Mouse (Mus musculus) adrenal gland, adult 2 months (tissue): ENCODE measurements around the gene Uchl4. TPM values are rescaled to one million over a fixed set of nuclear protein-coding genes. Genes with fewer than 3 reads are reported as not detected.
"Not testable (repeated sequence)": the region's sequence is repeated elsewhere in the genome, so short reads cannot be mapped to it uniquely, and the experiment has no call there.

Source experiments
- DNase-seq: peaks from one replicate; pipeline ENCODE4 v3.0.0; 2021
- polyA plus RNA-seq: library from polyadenylated mRNA; depleted of rRNA; stranded (reverse); fragments of >200 nt; gene quantifications from 2 replicates; pipeline ENCODE4 v1.2.3, GENCODE M21; 2012
- total RNA-seq, 2 experiments: library from RNA; stranded (reverse); gene quantifications; 2 replicates each; pipeline ENCODE4 v1.2.3; 2021

Gene Uchl4
- total and polyA plus RNA-seq, 3 experiments, result 1.8 to 2.2 TPM; not detected in 1

DNA sequence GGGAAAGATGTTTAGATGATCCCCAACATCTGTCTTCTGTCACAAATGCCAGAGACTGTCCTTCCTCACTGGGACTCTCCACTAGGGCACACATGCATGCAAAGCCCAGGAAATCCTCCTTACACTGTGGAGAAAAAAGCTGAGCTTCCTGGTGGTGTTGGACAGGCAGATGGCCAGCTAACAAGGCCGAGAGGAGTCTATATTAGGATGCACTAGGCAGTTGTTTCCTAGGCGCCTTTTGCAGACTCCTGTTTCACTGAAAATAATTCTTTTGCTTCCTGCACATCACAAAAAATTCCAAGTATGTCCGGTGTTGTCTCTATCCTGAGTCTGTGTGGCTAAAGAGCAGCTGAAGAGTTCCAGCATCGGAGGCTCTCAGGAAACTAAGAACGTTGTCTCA lies 3.8 kb upstream of the Uchl4 start:
- no peak for DNase-seq

- no peak for DNase-seq
These were observed 3.3 kb upstream of the Uchl4 start for GRCm38 (mm10) chr9:64231674-64232073.

DNA sequence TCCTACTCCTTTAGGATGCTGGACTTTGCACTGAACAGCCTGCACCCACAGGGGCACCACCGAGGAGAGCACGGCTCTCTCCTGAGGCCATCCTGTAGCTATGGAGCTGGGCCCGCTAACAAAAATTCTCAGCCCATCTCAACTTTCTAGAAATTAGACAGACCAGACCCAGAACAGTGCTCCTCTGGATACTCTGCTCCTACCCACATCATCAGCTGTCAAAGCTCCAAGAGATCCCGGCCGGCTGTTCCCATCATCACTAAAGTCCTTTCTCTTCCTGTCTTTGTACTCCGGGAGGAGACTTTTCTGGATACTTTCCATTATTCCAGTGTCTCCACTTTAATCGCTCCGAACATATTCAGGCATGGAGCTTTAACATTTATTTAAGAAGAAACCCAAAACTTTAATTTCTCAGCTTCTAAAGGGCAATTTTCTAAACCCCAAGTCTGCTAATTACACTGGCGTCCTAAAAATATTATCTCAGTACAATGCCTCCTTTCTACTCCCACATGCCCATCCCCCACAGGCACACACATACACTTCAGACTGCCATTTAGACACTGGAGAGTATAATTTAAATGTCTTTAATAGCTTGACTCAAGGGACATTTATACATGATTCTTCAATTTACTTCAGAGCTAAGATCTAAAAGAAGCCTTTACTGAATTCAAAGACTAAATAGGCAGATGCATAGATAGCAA lies 2.6 kb upstream of the Uchl4 start:
- no peak for DNase-seq

DNA sequence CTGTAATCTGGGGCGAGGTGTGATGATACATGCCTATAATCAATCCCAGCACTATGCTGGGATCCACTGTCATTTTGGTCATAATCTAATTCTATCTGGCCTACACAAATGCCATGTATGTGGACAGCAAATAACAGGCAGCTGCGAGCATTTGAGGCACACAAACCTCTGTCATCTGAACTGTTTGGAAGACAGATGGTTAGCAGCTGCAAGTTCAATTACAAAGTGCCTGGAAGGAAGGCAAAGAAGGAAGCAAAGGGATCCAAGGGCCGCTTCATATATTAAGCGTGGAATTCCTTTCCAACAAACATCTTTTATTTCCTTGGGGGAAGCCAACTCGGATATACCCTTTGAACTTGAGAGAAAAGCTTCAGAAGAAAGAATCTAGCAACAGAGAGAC lies 1.3 kb upstream of the Uchl4 start:
- DNase-seq, result no peak

DNA sequence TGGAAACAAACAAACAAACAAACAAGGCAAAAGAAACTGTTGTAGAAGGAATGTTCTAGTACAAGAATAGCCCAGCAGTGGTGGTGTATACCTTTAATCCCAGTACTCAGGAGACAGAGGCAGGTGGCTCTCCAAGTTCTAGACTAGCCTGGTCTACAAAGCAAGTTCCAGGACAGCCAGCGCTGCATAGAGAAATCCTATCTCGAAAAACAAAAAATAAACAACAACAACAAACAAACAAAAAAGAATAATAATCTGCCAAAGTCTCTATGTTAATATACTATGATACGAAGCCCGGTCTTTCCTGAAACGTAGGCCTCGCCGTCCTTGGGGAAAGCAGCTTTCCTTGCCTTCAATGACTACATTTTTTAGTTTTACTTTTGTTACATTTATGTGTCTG lies 1.1 kb downstream of the Uchl4 start:
- no peak for DNase-seq

- DNase-seq, result no peak
These were observed 5.1 kb downstream of the Uchl4 start for GRCm38 (mm10) chr9:64240116-64240515.

DNA sequence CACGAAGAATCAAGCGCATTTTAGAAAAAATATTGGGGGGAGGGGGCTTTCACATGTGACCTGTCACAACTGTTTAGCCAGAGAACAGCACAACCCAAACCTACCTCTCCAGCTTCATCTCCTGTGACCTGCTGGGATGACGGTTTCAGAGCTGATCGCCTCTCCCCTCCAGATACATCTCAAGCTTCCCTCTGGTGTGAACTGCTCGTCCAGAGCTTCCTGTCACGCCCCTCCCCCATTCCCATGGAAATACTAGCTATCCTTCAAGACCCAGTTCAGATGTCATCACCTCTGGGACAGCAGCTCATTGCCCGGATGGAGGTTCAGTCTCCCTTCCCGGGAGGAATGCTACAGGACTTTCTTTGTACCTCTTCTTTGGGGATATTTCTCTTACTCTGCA lies 5.7 kb downstream of the Uchl4 start:
- no peak for DNase-seq

GRCm38 (mm10) chr9:64242381-64242831 lies 7.4 kb downstream of the Uchl4 start:
- no peak for DNase-seq

GRCm38 (mm10) chr9:64249371-64249770 lies 14.4 kb downstream of the Uchl4 start:
- no peak for DNase-seq

- no peak for DNase-seq
These were observed 15.2 kb downstream of the Uchl4 start for GRCm38 (mm10) chr9:64250111-64250730.

- no peak for DNase-seq
These were observed 17.6 kb downstream of the Uchl4 start for GRCm38 (mm10) chr9:64252591-64253020.

DNA sequence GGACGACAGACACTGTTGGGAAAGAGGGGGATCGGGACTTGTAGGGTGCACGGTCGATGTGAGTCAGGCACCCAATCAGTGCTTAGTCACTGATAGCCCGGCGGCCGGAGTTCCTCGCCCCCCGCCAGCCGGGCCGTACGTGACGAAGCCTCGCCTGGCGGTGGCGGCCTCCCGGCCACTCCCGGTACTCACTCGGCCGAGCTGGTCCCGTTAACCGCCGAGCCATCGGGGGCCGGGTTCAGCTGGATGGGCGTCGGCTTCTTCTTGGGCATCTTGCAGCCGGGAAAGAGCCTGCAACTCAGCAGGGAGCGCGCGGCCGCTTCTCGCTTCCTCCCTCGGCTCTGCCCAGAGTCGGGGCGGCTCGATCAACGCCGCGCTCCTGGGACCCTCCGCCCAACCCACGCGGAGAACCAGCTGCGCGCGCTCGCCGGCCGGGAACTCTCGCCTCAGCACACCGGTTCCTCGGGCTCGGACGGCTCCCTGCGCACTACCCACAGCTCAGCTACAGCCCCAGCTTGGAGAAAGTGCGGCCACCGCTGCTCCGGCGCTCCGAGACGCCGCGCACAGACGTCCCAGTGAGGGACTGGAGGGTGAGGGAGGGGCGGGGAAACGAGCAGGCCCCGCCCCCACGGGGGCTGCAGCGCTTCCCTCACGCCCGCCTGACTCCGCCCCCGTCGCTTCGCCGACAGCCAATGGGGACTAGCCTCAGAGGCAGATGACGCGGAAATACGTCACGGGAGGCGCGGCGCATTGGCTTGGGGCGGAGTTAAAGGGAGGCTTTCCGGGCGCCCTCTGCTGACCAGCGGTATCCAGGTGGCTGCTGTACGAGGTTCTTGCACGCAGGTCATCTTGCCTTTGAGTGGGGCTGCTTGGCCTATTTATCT lies 18.3 kb downstream of the Uchl4 start, which contains the start of gene Map2k1:
Gene Map2k1 (minus strand): TSS at position 611 of the 884 bp plus-strand sequence.
- peak; percentile 100 for DNase-seq

DNA sequence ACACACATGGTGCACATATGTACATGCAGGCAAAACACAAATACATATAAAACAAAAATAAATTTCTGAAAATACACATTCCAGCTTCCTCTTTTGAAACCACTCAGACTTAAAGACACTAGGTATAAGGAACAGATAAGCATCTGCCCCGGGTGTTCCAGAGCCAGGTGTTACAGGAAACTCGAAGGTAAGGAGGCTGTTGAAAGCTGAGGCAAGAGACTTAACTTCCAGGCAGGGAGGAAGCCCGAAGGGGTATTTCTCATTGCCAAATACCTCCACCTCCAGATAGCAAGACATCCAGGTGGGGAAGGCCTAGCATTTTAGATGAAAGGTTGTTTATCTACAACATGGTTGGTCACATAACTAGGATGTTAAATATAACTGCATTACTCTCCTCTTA lies 20.4 kb downstream of the Uchl4 start:
- DNase-seq, result no peak

GRCm38 (mm10) chr9:64256204-64256603 lies 21.2 kb downstream of the Uchl4 start:
- no peak for DNase-seq

DNA sequence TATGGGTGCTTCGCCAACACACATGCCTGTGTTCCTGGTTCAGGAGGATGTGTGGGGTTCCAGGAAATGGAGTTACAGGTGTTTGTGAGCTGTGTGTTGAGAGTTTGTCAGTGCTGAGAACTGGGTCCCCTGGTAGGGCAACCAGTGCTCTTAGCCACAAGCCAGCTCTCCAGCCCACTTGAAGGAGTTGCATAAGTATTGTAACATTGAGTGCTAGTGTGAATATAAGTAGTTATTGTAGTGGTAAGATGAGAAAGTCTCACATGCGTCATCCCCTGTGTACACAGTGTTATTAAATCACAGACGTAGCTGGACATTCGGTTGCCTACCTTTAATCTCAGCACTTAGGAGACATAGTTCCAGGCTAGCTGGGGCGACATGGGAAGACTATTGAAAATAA lies 24.9 kb downstream of the Uchl4 start:
- no peak for DNase-seq

DNA sequence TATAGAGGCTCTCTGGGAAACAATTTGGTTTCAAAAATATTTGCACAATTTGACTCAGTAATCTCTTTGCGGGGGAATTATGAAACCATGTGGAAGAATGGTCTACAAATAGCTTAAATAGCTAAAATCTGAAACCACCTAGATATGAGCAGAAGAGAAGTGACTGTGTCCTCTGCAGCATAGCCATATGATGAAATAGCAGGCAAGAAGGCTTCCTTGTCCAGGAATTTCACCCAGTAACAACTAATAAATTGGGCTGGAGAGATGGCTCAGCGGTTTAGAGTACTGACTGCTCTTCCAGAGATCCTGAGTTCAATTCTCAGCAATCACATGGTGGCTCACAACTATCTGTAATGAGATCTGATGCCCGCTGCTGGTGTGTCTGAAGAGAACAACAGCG lies 26.0 kb downstream of the Uchl4 start:
- DNase-seq, result no peak

DNA sequence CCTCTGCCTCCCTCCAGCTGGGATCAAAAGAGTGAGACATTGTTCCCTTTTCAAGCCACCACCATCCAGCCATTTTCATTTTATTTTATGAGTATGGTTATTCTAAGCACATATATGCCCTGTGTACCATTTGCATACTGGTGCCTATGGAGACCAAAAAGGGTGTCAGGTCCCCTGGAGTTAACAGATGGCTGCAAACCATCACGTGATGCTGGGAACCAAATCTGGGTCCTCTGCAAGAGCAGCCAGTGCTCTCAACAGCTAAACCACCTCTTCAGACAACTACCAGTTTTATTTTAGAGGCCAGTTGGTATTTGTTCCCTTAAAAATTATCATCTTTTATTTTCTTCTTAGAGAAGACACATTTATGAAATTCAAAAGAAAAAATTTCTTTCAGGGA lies 29.8 kb downstream of the Uchl4 start:
- DNase-seq, result no peak

DNA sequence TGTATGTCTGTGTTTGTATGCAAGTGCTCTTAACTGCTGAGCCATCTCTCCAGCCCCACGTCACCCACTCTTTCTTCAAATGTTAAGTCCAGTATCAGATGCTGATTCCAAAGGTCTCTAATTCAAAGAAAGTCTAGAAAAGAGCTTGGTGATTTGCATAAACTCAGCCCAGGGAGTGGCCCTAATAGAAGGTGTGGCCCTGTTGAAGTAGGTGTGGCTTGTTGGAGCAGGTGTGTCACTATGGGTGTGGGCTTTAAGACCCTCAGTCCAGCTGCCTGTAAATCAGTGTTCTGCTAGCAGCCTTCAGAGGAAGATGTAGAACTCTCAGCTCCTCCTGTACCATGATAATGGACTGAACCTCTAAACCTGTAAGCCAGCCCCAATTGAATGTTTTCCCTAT lies 32.2 kb downstream of the Uchl4 start:
- no peak for DNase-seq

- DNase-seq, result no peak
These were observed 33.2 kb downstream of the Uchl4 start for GRCm38 (mm10) chr9:64268196-64268595.

DNA sequence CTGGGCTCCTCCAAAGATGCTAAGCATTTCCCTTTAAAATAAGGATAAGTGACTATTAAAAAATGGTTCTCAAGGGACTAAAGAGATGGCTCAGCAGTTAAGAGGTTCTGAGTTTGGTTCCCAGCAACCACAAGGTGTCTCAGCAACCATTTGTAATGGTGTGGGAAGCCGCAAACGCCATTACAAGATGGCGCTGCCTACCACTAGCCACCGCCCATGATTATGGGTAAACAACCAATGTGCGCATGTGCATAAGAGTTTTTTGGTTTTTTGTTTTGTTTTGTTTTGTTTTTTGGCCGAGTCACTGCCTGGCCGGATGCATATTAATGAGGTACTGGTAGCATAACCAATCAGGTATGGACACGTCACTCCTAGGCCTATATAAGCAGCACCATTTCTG lies 33.8 kb downstream of the Uchl4 start:
- DNase-seq, result not testable (repeated sequence)

- no peak for DNase-seq
These were observed 36.2 kb downstream of the Uchl4 start for GRCm38 (mm10) chr9:64271249-64271648.

- DNase-seq, result peak; percentile 24
These were observed 37.6 kb downstream of the Uchl4 start for GRCm38 (mm10) chr9:64272611-64273010.

DNA sequence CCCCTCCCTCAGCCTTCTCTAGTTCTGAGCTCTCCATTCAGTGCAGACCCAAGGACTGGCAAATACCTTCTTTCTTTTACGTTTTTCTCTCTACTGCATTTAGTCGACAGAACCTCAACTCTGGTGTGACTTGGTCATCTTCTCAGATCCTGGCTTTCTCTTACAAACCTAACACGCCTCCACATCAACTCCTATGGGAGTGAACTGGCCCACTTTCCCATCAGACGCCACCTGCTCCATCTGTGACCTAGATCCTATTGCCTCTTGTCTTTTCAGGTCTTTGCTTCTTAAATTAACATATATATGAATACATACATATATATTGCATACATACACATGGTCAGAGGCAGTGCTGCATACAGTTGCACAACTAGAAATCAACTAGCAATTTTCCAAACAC lies 38.8 kb downstream of the Uchl4 start:
- no peak for DNase-seq
